Mouse (Mus musculus) limb, embryonic 14.5 days (tissue): ENCODE measurements around the gene D430019H16Rik. TPM values are rescaled to one million over a fixed set of nuclear protein-coding genes. Genes with fewer than 3 reads are reported as not detected.

ENCODE experiments used
- ATAC-seq: fragments of 200-750 bp; cut with Nextera tagmentation; 2 replicates; pipeline ENCODE4 v1.8.0; 2017; ENCODE audit warnings: low read depth, moderate number of reproducible peaks, moderate TSS enrichment; ENCODE audit not compliant: low FRiP score
- DNase-seq: peaks from one replicate; pipeline ENCODE4 v3.0.0-alpha.2; 2015; ENCODE audit warnings: low spot score
- H3K27ac ChIP-seq: fragments of 300-500 bp; sonication (generic); replicated peaks from 2 replicates; pipeline ENCODE4 v1.5.1; 2014; ENCODE audit warnings: low read depth, mild to moderate bottlenecking, low read length, moderate library complexity, mixed read lengths
- H3K27me3 ChIP-seq: fragments of 300-500 bp; sonication (generic); 2 replicates; pipeline ENCODE4 v1.6.1; 2014; ENCODE audit warnings: low read length, mixed read lengths; ENCODE audit not compliant: control insufficient read depth, insufficient read depth
- H3K36me3 ChIP-seq: fragments of 300-500 bp; sonication (generic); 2 replicates; pipeline ENCODE4 v1.6.1; 2014; ENCODE audit warnings: mild to moderate bottlenecking, low read length, moderate library complexity, mixed read lengths; ENCODE audit not compliant: control insufficient read depth, insufficient read depth
- H3K4me1 ChIP-seq: fragments of 300-500 bp; sonication (generic); 2 replicates; pipeline ENCODE4 v1.6.1; 2014; ENCODE audit warnings: antibody characterized with exemption, low read length, mixed read lengths; ENCODE audit not compliant: control insufficient read depth, insufficient read depth
- H3K4me2 ChIP-seq: fragments of 300-500 bp; sonication (generic); replicated peaks from 2 replicates; pipeline ENCODE4 v1.6.1; 2014; ENCODE audit warnings: low read depth, mild to moderate bottlenecking, low read length, moderate library complexity; ENCODE audit not compliant: severe bottlenecking
- H3K4me3 ChIP-seq: fragments of 300-500 bp; sonication (generic); replicated peaks from 2 replicates; pipeline ENCODE4 v1.5.1; 2014; ENCODE audit warnings: low read length
- H3K9ac ChIP-seq: fragments of 300-500 bp; sonication (generic); 2 replicates; pipeline ENCODE4 v1.6.1; 2014; ENCODE audit warnings: mild to moderate bottlenecking, low read depth, low read length, moderate library complexity; ENCODE audit not compliant: severe bottlenecking
- H3K9me3 ChIP-seq: fragments of 300-500 bp; sonication (generic); 2 replicates; pipeline ENCODE4 v1.6.1; 2016; ENCODE audit warnings: low read length; ENCODE audit not compliant: control insufficient read depth
- POLR2A ChIP-seq: fragments of 200-500 bp; IDR thresholded peaks from 2 replicates; pipeline ENCODE4 v1.8.0; 2012; ENCODE audit warnings: inconsistent platforms, mild to moderate bottlenecking, moderate library complexity, borderline replicate concordance; ENCODE audit not compliant: insufficient read depth, insufficient read length; ENCODE audit errors: extremely low read depth
- WGBS: fragments of 180-500 bp; shearing (Covaris S2); extraction: QIAGEN DNeasy Blood & Tissue Kit; methylation state at CpG from one replicate; pipeline ENCODE4 v1.1.7; 2014; 5-methylcytosine and 5-hydroxymethylcytosine counted together
- polyA plus RNA-seq, 2 experiments: library from polyadenylated mRNA; depleted of rRNA in 1 of 2; stranded (reverse) in 1 of 2; unstranded in 1 of 2; fragments of >200 nt; fragmentation: Nextera tagmentation in 1 of 2; extraction: Ambion mirVana in 1 of 2; gene quantifications; 2 replicates each; pipeline versions ENCODE4 v1.2.1 to v1.2.3; 2012 to 2014

Gene D430019H16Rik
- polyA plus RNA-seq, 2 experiments, result 4.2 to 19.3 TPM

GRCm38 (mm10) chr12:105534842-105535241, 81.2 kb downstream of the D430019H16Rik start:
- DNase-seq (no peak), ATAC-seq (no peak)
- Histone ChIP-seq H3K27me3 (no peaks in the 10 kb centered on the region), H3K9me3 (no peaks in the 10 kb centered on the region), H3K9ac (no peak overlapping the region), H3K27ac (no peak overlapping the region), H3K4me3 (no peak overlapping the region), H3K36me3 (no peaks in the 10 kb centered on the region), H3K4me2 (no peak overlapping the region), H3K4me1 (peaks cover 5% of the 10 kb centered on the region; the same call in 1 of the 2 replicates)
- no peak for TF ChIP-seq POLR2A
- WGBS, result 89% methylated on average over 4 of the region's 4 CpGs

- no peak overlapping the region for H3K9ac ChIP-seq
- WGBS, result 61% methylated on average over 13 of the region's 13 CpGs
- H3K4me3 ChIP-seq, result no peak overlapping the region
- DNase-seq, result no peak
- H3K27me3 ChIP-seq, result no peaks in the 10 kb centered on the region
- no peak for ATAC-seq
- no peaks in the 10 kb centered on the region for H3K36me3 ChIP-seq
- peaks cover 5% of the 10 kb centered on the region; the same call in 1 of the 2 replicates for H3K4me1 ChIP-seq
- no peak for TF ChIP-seq POLR2A
- no peaks in the 10 kb centered on the region for H3K9me3 ChIP-seq
- H3K4me2 ChIP-seq, result no peak overlapping the region
- H3K27ac ChIP-seq, result no peak overlapping the region
Observed at GRCm38 (mm10) chr12:105535968-105536760, 82.5 kb downstream of the D430019H16Rik start.

GRCm38 (mm10) chr12:105537162-105537561, 83.5 kb downstream of the D430019H16Rik start:
- Histone ChIP-seq H3K4me3 (no peak overlapping the region), H3K9me3 (no peaks in the 10 kb centered on the region), H3K27ac (no peak overlapping the region), H3K4me1 (peaks cover 5% of the 10 kb centered on the region; the same call in 1 of the 2 replicates), H3K4me2 (no peak overlapping the region), H3K9ac (no peak overlapping the region), H3K27me3 (no peaks in the 10 kb centered on the region), H3K36me3 (no peaks in the 10 kb centered on the region)
- DNase-seq, result no peak
- 53% methylated on average over 5 of the region's 5 CpGs for WGBS
- TF ChIP-seq POLR2A, result no peak
- no peak for ATAC-seq

- H3K36me3 ChIP-seq, result no peaks in the 10 kb centered on the region
- 91% methylated on average over 10 of the region's 10 CpGs for WGBS
- DNase-seq (no peak), ATAC-seq (no peak)
- no peak overlapping the region for H3K4me3 ChIP-seq
- no peak for TF ChIP-seq POLR2A
- no peak overlapping the region for H3K4me2 ChIP-seq
- no peaks in the 10 kb centered on the region for H3K9me3 ChIP-seq
- no peaks in the 10 kb centered on the region for H3K27me3 ChIP-seq
- no peak overlapping the region for H3K9ac ChIP-seq
- H3K4me1 ChIP-seq, result peaks cover 5% of the 10 kb centered on the region; the same call in 1 of the 2 replicates
- no peak overlapping the region for H3K27ac ChIP-seq
Observed at GRCm38 (mm10) chr12:105539649-105540048, 86.0 kb downstream of the D430019H16Rik start.

GRCm38 (mm10) chr12:105541590-105542402, 88.1 kb downstream of the D430019H16Rik start:
- H3K9me3 ChIP-seq, result no peaks in the 10 kb centered on the region
- no peaks in the 10 kb centered on the region for H3K27me3 ChIP-seq
- H3K4me1 ChIP-seq, result peaks cover 8% of the 10 kb centered on the region; the same call in 1 of the 2 replicates
- H3K27ac ChIP-seq, result no peak overlapping the region
- no peak for TF ChIP-seq POLR2A
- H3K4me2 ChIP-seq, result no peak overlapping the region
- ATAC-seq (no peak), DNase-seq (no peak)
- no peak overlapping the region for H3K9ac ChIP-seq
- 79% methylated on average over 12 of the region's 12 CpGs for WGBS
- no peaks in the 10 kb centered on the region for H3K36me3 ChIP-seq
- no peak overlapping the region for H3K4me3 ChIP-seq
